Mouse (Mus musculus) neural tube, embryonic 11.5 days (tissue): ENCODE results near the gene Dph7. TPM values are rescaled to one million over a fixed set of nuclear protein-coding genes. Genes with fewer than 3 reads are reported as not detected.

ENCODE experiments used
- ATAC-seq: fragments of 200-750 bp; cut with Nextera tagmentation; 2 replicates; pipeline ENCODE4 v1.8.0; 2017; ENCODE audit warnings: moderate number of reproducible peaks, mild to moderate bottlenecking, moderate TSS enrichment, moderate library complexity; ENCODE audit not compliant: insufficient read depth, low FRiP score, low TSS enrichment
- DNase-seq: peaks from one replicate; pipeline ENCODE4 v3.0.0-alpha.2; 2015; ENCODE audit warnings: low spot score
- H3K27ac ChIP-seq: fragments of 300-500 bp; sonication (generic); 2 replicates; pipeline ENCODE4 v1.5.1; 2014; ENCODE audit warnings: low read depth, mild to moderate bottlenecking, low read length
- H3K27me3 ChIP-seq: fragments of 300-500 bp; sonication (generic); 2 replicates; pipeline ENCODE4 v1.6.1; 2014; ENCODE audit warnings: mild to moderate bottlenecking, low read length, mixed read lengths; ENCODE audit not compliant: control insufficient read depth, insufficient read depth
- H3K36me3 ChIP-seq: fragments of 300-500 bp; sonication (generic); 2 replicates; pipeline ENCODE4 v1.6.1; 2014; ENCODE audit warnings: mild to moderate bottlenecking, low read length, moderate library complexity, mixed read lengths; ENCODE audit not compliant: control insufficient read depth, insufficient read depth
- H3K4me1 ChIP-seq: fragments of 300-500 bp; sonication (generic); 2 replicates; pipeline ENCODE4 v1.6.1; 2014; ENCODE audit warnings: low read length, mixed read lengths; ENCODE audit not compliant: control insufficient read depth, insufficient read depth
- H3K4me2 ChIP-seq: fragments of 300-500 bp; sonication (generic); 2 replicates; pipeline ENCODE4 v1.6.1; 2014; ENCODE audit warnings: low read depth, mild to moderate bottlenecking, moderate library complexity
- H3K4me3 ChIP-seq: fragments of 300-500 bp; sonication (generic); 2 replicates; pipeline ENCODE4 v1.5.1; 2014; ENCODE audit warnings: low read depth, low read length
- H3K9ac ChIP-seq: fragments of 300-500 bp; sonication (generic); 2 replicates; pipeline ENCODE4 v1.6.1; 2014; ENCODE audit warnings: mild to moderate bottlenecking, low read length
- H3K9me3 ChIP-seq: fragments of 300-500 bp; sonication (generic); 2 replicates; pipeline ENCODE4 v1.6.1; 2016; ENCODE audit warnings: low read length; ENCODE audit not compliant: control insufficient read depth
- WGBS: fragments of 180-500 bp; shearing (Covaris S2); extraction: QIAGEN DNeasy Blood & Tissue Kit; methylation state at CpG from one replicate; pipeline ENCODE4 v1.1.7; 2014; 5-methylcytosine and 5-hydroxymethylcytosine counted together
- polyA plus RNA-seq: library from polyadenylated mRNA; unstranded; fragments of >200 nt; fragmentation: Nextera tagmentation; extraction: Ambion mirVana; gene quantifications from 2 replicates; pipeline ENCODE4 v1.2.1, GENCODE M21; 2014

Dph7 gene
- polyA plus RNA-seq, 1 experiment from 2014 or later: 32.7 TPM

DNA sequence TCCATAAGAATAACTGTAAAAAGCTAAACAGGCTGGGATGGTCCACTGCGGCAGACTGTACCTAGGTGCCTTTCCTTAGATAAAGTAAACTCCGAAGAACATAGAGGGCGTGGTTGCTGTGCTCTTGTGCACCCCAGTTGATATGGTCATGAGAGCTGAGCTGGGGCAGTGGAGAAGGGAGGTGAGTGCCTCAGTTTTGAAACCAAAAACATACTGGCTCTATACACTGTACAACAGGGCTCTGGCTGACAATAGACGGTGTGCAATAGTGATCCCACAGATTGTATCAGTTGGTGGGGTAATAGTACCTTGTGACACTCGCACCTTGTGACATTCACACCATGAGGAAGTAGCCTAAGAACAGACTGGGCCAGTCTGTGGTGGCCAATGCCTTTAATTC is 14.8 kb downstream of the Dph7 start:
- H3K4me3 ChIP-seq: no peak overlapping the region
- H3K36me3 ChIP-seq: no peaks in the 10 kb centered on the region
- peaks cover 10% of the 10 kb centered on the region for H3K4me1 ChIP-seq
- DNase-seq (no peak), ATAC-seq (no peak)
- no peaks in the 10 kb centered on the region for H3K27me3 ChIP-seq
- H3K9ac ChIP-seq: no peak overlapping the region
- no peak overlapping the region for H3K4me2 ChIP-seq
- WGBS: 93% methylated on average over 5 of the region's 5 CpGs
- H3K27ac ChIP-seq: no peak overlapping the region
- H3K9me3 ChIP-seq: no peaks in the 10 kb centered on the region

DNA sequence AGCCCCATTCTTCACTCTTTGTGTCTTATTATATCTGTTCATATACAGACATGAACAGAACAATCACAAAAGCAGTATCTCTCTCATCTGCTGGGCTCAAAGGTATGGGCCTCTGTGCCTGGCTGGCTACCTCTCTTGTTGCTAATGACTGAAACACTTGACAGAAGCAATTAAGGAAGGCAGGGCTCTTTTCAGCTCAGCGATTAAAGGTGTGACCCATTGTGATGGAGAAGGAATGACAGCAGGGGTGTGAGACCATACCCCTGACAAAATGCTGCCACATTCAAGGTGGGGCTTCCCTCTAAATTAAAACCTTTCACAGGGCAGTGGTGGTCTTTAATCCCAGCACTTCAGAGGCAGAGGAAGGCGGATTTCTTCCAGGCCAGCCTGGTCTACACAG is 25.6 kb downstream of the Dph7 start:
- Histone ChIP-seq H3K9me3 (no peaks in the 10 kb centered on the region), H3K4me1 (no peaks in the 10 kb centered on the region), H3K36me3 (no peaks in the 10 kb centered on the region), H3K9ac (no peak overlapping the region), H3K27ac (no peak overlapping the region), H3K27me3 (no peaks in the 10 kb centered on the region), H3K4me2 (no peak overlapping the region), H3K4me3 (no peak overlapping the region)
- no peak for DNase-seq
- ATAC-seq: no peak
- 53% methylated on average over 2 of the region's 2 CpGs for WGBS

DNA sequence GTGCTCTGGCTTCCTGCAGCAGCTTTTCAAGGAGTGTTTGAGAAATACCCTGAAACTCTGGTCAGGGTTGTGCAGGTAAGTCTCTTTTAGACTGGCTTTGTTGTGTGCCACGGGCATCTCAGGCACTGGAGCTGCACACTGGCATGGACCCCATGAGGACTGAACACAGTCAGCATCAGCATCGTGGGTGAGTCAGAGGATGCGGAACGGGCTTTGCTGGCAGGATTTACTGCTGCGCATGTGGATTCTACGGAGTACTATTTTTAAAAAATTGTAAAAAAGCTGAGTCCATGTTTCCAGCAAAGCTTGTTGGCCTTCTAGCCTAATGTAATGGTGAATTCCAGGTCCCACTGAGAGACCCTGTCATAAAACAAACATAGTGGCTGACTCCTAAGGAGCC is 33.1 kb downstream of the Dph7 start:
- Histone ChIP-seq H3K4me3 (no peak overlapping the region), H3K4me1 (no peaks in the 10 kb centered on the region), H3K4me2 (no peak overlapping the region), H3K27me3 (no peaks in the 10 kb centered on the region), H3K9me3 (no peaks in the 10 kb centered on the region), H3K9ac (no peak overlapping the region), H3K27ac (no peak overlapping the region), H3K36me3 (no peaks in the 10 kb centered on the region)
- no peak for ATAC-seq
- WGBS: 89% methylated on average over 6 of the region's 6 CpGs
- no peak for DNase-seq

DNA sequence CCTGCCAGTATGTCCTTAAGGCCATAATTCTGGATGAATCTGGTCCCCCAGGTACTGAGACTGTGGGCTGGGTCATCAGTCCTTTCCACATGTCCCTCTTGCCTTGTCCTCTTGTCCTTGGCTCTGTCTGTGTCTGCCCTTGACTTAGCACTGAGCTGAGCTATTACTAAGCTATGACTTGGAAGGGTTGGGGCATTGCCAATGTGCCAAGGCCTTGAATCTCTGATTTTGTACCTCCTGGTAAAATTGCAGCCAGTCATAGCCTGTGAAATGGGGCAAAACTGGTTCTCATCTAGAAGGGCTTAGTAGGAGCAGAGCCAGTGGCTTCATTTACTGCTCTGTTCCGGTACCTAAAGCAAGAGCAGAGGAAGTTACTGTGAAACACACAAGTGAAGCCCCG is 34.3 kb downstream of the Dph7 start:
- Histone ChIP-seq H3K4me3 (no peak overlapping the region), H3K36me3 (no peaks in the 10 kb centered on the region), H3K9ac (no peak overlapping the region), H3K27me3 (no peaks in the 10 kb centered on the region), H3K9me3 (no peaks in the 10 kb centered on the region), H3K27ac (no peak overlapping the region), H3K4me1 (no peaks in the 10 kb centered on the region), H3K4me2 (no peak overlapping the region)
- no peak for DNase-seq
- 94% methylated on average over 2 of the region's 2 CpGs for WGBS
- no peak for ATAC-seq

DNA sequence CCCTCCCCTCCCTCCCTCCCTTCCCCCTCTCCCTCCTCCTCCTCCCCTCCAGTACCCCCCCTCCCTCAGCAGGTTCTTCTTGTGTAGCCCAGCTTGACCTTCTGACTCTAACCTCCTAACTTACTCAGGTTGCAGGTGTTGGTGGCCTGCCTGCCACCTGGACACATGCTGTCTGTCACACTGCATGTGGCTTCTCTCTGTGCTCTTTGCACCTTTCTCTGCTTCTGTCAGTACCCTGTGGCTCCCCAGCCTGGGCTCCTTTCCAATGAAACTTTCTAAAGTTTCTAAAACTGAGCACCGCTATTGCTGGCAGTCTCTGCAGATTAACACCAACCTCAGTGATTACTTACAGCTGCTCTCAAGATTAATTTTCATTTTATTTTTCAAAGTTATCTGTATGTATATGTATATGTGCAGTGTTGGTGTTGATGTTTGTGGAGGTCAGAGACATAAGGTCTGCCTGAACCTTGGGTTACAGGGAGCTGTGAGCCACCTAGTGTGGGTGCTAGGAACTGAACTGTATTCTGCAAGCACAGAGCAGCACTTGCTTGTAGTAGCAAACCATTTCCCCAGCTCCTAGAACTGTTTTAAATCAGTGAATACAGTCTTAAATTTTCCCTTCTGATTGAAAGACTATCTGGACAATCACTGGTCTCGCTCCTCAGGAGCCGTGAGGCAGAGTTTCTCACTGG is 38.5 kb downstream of the Dph7 start:
- no peaks in the 10 kb centered on the region for H3K9me3 ChIP-seq
- ATAC-seq (no peak), DNase-seq (no peak)
- H3K27ac ChIP-seq: no peak overlapping the region
- no peak overlapping the region for H3K9ac ChIP-seq
- H3K4me1 ChIP-seq: no peaks in the 10 kb centered on the region
- H3K36me3 ChIP-seq: no peaks in the 10 kb centered on the region
- WGBS: 75% methylated on average over 3 of the region's 3 CpGs
- no peak overlapping the region for H3K4me3 ChIP-seq
- H3K4me2 ChIP-seq: no peak overlapping the region
- no peaks in the 10 kb centered on the region for H3K27me3 ChIP-seq

DNA sequence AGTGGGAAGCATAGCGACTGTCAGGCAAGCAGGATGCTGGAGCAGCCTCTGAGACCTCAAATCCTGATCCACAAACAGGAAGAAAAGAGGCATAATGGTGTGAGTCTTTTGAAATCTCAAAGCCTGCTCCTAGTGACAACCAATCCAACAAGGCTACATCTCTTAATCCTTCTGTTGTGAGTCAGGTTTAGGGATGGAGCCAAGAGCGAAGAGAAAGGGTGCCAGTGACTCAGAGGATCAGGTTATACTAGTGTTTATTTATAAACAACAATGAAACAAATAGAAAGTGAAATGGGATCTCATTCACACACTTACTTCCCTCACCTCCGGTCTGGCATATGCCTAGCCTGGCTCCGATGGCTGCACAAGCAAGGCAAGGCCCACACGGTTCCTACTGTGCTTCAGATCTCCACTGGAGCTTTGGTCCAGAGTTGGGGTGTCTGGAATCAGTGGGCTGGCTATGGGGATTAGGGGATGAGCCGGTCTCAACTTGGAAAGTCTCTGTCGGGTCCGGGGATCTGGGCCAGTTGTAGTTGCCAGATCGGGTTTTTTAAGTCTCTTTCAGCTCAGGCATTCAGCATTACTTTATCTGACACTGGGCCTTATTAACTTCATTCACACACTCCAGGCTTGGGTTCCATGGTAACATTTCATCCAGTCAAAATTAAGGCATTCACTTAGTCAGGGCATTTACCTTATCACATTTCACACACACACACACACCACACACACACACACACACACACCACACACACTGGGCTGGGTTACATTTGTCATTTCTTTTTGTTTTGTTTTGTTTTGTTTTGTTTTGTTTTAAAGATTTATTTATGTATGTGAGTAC is 42.0 kb downstream of the Dph7 start:
- Histone ChIP-seq H3K27me3 (no peaks in the 10 kb centered on the region), H3K9ac (no peak overlapping the region), H3K4me1 (no peaks in the 10 kb centered on the region), H3K9me3 (no peaks in the 10 kb centered on the region), H3K36me3 (no peaks in the 10 kb centered on the region), H3K4me2 (no peak overlapping the region), H3K27ac (no peak overlapping the region), H3K4me3 (no peak overlapping the region)
- DNase-seq (no peak), ATAC-seq (no peak)
- WGBS: 84% methylated on average over 9 of the region's 9 CpGs

DNA sequence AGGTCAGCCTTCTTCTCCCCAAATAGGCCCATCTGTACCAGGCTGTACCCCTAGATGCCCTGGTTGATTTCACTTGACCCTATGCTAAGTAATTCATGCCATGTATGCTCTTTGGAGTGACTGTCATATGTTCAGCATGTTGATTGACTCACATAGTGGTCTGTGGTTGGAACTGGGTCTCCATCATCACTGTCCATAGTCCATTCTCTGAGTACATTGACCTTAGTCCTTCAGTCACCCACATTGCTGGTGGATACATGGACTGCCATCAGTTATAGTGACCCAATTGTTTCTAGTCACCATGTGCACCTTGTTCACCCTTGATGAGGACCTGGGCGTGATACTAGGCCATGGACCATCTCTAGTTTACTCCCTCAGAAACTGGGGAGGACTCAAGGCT is 44.6 kb downstream of the Dph7 start:
- ATAC-seq (no peak), DNase-seq (no peak)
- no peak overlapping the region for H3K9ac ChIP-seq
- no peak overlapping the region for H3K4me2 ChIP-seq
- no peak overlapping the region for H3K4me3 ChIP-seq
- H3K36me3 ChIP-seq: no peaks in the 10 kb centered on the region
- WGBS: 90% methylated on average over 1 of the region's 1 CpGs
- H3K27me3 ChIP-seq: no peaks in the 10 kb centered on the region
- H3K27ac ChIP-seq: no peak overlapping the region
- H3K4me1 ChIP-seq: no peaks in the 10 kb centered on the region
- H3K9me3 ChIP-seq: no peaks in the 10 kb centered on the region

DNA sequence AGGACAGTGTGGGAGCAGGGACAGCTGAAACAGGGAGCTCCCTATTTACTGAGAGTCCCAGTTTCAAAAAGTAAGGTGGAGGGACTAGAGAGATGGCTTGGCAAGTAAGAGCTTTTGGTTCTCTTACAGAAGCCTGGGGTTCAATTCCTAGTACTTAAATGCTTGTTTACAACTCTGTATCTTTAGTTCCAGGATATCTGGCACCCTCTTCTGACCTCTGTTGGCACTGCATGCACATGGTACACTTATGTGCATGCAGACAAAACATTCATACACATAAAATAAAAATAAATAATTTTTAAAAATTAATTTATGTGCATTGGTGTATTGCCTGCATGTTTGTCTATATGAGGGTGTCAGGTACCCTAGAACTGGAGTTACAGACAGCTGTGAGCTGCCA is 46.0 kb downstream of the Dph7 start:
- Histone ChIP-seq H3K27me3 (no peaks in the 10 kb centered on the region), H3K27ac (no peak overlapping the region), H3K9me3 (no peaks in the 10 kb centered on the region), H3K4me3 (no peak overlapping the region), H3K9ac (no peak overlapping the region), H3K36me3 (no peaks in the 10 kb centered on the region), H3K4me1 (no peaks in the 10 kb centered on the region), H3K4me2 (no peak overlapping the region)
- DNase-seq: no peak
- no peak for ATAC-seq
